Mouse (Mus musculus) embryo, embryonic 11 days (tissue): ENCODE measurements around the gene Zfp697.
A peak's percentile ranks its signal among the peaks of the same experiment; 100 is the strongest.
"Not testable (repeated sequence)": the region's sequence is repeated elsewhere in the genome, so short reads cannot be mapped to it uniquely, and the experiment has no call there.

Source experiments
- DNase-seq: peaks from one replicate; pipeline ENCODE4 v3.0.0-alpha.2; 2015

Gene Zfp697

GRCm38 (mm10) chr3:98524978-98525377, 142.7 kb downstream of the Zfp697 start:
- not testable (repeated sequence) for DNase-seq

DNA sequence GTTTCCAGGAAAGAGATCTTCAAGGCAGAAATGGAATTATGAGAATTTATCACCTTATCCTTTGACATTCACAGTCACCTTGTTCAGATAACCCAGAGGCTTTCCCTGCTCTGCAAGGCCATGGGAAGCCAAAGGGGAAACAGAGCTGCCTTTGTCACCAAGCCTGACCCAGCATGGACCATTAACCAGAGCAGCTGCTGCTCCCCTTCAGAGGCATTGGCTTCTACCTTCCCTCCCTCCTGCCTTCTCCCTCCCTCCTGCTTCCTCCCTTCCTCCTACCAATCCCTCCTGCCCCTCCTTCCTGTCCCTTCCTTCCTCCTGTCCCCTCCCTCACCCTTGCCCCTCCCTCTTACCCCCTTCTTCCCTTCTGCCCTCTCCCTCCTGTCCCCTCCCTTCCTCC, 165.4 kb downstream of the Zfp697 start:
- DNase-seq, result not testable (repeated sequence)

GRCm38 (mm10) chr3:98548495-98548894, 166.2 kb downstream of the Zfp697 start:
- DNase-seq, result not testable (repeated sequence)

DNA sequence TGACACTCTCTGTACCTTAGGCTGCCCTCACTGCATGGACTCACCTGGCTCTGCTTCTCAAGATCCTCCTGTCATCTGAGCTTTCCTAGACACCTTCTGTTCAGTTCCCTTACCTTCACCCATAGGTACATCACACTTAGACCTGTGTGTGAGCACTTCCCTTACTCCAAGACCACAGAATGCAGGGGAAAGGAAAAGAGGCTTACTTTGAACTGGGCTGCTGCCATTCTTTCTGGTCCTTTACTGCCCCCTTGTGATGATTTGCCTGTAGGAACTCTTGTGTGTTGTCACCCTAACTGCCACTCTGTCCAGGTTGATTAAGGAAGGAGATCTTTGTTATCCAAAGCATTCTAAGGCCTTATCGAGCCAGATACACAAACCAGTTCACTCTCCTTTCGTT, 168.0 kb downstream of the Zfp697 start:
- DNase-seq, result not testable (repeated sequence)

DNA sequence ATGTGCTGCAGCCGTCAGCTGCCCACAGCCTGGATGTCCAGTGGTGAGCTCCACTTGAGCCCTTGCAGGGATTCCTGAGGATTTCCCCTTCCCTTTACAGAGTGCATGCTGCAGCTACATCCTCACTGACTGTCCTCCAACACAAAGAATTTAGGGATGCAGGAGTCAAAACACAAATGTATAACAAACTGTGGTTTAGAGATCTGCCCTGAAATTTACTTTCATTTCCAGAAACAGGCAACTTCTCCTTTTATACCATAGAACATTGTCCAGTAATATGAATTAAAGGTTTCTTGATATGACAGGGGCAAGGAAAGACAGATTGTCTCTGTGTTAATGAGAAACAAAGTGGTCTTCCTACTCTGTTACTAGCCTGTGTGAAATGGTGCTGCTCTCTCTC, 168.6 kb downstream of the Zfp697 start:
- not testable (repeated sequence) for DNase-seq

DNA sequence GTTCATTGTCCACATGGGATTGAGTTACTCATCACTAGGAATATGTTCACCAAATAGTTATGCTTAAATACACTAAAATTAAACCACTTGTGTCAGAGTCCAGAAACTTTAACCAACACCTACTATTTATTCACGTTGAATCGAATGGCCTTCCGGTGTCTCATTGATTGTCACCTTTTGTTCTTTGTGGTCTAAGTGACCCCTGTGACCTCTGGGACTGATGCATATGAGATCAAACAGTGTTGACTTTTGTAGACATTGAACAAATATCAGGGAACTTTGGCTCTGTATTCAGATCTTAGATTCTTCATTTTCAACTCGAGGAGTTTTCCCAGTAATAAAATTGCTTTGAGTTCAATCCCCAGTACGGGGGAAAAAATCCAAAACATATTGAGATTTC, 178.4 kb downstream of the Zfp697 start:
- not testable (repeated sequence) for DNase-seq

GRCm38 (mm10) chr3:98563831-98564230, 181.6 kb downstream of the Zfp697 start:
- DNase-seq, result not testable (repeated sequence)

- DNase-seq, result not testable (repeated sequence)
These were observed 182.6 kb downstream of the Zfp697 start for GRCm38 (mm10) chr3:98564894-98565293.

- not testable (repeated sequence) for DNase-seq
These were observed 185.5 kb downstream of the Zfp697 start for GRCm38 (mm10) chr3:98567717-98568116.

DNA sequence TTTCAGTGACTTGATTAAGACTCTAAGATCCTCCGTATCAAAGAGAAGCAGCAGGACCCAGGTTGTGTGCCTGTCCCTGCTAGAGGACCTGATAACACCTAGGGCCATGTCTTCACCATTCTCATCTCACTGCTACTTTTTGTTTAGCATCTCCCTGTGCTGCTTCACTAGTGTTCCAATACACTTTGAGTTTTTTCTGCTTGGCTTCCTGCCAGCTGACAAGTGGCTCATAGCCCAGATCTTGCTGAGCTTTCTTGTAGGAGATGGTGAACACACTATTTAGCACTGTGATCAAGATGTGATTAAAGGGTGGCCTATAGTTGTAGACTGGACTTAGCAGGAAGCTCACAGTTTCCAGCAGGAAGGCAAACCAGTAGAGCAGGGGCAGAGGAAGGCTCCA, 198.8 kb downstream of the Zfp697 start:
- not testable (repeated sequence) for DNase-seq

DNA sequence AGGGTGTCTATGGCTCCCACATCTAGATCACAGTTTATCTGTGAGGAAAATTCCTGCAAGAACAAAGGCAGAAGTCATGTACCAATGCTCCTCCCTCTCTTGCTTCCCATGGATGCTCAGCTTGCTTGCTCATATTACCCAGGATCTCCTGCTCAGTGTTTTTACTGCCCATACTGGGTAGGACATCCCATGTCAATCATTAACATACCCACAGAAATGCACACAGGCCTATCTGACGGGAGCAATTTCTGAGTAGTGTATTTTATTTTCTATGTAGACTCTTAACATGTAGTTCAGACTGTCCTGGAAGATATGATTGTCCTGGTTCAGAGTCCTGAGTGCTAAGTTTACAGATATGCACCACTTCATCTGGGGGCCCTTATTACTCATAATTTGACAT, 199.9 kb downstream of the Zfp697 start:
- DNase-seq, result not testable (repeated sequence)

DNA sequence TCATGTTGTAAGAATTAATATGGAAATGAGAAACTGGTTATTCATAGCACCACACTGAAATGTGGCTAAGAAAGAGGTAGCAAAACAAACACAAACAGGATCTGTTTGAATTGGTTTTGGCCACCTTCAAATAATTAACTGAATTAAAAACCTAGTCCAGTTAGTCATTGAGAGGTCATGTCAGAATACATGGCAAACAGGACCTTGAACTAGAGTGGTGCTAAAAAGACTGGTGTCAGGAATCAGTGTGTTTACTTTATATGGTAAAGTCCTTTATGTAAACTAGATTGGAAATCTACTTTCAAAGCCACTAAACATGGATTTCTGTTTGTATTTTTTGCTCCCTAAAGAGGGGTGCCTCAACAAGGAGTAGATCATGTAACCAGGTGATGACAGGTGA, 200.4 kb downstream of the Zfp697 start:
- not testable (repeated sequence) for DNase-seq

DNA sequence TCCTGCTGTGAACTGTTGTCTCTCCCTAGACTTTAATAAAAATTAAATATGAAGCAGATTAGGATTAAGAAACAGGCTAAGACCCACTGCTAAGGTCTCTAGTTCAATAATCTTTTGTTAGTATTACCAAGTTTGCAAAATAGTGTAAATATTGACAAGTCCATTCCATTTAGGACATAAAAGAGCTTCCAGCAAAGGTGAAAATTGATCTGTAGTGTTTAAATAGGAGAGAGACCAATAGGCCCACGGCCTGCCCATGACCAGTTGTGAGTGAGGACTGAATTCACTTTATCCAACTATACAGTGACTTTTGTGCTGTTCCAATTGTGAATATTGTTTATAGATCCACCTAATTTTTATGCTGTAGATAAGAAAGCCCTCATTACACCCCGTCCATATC, 205.5 kb downstream of the Zfp697 start:
- no peak for DNase-seq

DNA sequence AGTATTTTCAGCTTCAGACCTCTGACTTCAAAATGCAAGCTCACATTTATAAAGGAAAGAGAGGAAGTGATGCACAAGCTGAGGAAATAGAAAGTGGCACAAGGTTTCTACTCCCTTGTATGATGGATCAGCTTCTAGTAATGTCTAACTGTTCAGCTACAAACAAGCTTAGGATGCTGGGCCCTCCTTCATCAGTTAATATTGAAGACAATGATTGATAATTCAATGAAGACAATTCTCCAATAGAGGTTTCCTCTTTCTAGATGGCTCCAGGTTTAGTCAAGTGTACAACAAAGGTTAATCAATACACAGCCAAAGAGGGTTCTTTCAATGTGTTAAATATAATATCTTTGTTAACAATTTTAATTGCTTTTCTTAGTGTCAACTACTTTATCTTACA, 206.4 kb downstream of the Zfp697 start, which contains the start of gene Gm10681:
Gm10681 (minus strand) TSS at position 101 of the 400 bp plus-strand sequence.
- no peak for DNase-seq

DNA sequence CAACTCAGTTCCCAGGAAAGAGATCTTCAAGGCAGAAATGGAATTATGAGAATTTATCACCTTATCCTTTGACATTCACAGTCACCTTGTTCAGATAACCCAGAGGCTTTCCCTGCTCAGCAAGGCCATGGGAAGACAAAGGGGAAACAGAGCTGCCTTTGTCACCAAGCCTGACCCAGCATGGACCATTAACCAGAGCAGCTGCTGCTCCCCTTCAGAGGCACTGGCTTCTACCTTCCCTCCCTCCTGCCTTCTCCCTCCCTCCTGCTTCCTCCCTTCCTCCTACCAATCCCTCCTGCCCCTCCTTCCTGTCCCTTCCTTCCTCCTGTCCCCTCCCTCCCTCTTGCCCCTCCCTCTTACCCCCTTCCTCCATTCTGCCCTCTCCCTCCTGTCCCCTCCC, 231.3 kb downstream of the Zfp697 start:
- DNase-seq, result not testable (repeated sequence)

- DNase-seq, result peak; percentile 2
These were observed 231.7 kb downstream of the Zfp697 start for GRCm38 (mm10) chr3:98613963-98614362.

DNA sequence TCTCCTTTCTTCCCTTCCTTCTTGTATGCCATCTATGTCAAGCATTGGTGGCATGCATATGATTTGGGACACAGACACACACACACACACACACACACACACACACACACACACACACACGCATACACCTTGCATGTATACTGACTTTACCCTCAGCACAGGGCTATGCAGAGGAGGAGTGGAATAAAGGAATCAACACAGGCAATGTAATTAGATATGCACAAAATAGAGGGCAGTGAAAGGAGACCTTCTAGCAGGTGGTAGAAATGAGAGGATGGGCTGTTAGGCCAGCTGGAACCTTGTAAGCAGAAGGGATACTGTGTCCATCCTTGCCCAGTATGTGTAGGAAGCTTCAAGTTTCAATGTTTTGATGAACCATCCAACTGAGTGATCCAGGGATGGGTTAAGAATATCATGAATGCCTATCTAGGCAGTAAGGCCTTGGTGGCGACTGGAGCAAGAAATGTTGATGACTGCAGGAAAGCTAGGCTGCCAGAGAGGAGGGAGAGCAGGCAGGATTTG, 232.2 kb downstream of the Zfp697 start:
- DNase-seq, result not testable (repeated sequence)

- not testable (repeated sequence) for DNase-seq
These were observed 234.0 kb downstream of the Zfp697 start for GRCm38 (mm10) chr3:98616244-98616643.

DNA sequence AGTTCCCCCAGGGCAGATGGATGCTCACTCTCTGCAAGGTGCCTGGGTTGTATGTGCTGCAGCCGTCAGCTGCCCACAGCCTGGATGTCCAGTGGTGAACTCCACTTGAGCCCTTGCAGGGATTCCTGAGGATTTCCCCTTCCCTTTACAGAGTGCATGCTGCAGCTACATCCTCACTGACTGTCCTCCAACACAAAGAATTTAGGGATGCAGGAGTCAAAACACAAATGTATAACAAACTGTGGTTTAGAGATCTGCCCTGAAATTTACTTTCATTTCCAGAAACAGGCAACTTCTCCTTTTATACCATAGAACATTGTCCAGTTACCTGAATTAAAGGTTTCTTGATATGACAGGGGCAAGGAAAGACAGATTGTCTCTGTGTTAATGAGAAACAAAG, 234.5 kb downstream of the Zfp697 start:
- not testable (repeated sequence) for DNase-seq

DNA sequence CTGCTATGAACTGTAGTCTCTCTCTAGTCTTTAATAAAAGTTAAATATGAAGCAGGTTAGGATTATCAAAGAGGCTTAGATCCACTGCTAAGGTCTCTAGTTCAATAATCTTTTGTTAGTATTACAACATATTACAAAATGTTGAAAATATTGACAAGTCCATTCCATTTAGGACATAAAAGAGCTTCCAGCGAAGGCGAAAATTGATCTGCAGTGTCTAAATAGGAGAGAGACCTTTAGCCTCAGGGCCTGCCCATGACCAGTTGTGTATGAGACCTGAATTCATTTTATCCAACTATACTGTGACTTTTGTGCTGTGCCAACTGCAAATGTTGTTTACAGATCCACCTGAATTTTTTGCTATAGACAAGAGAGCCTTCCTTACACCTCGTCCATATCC, 247.4 kb downstream of the Zfp697 start:
- no peak for DNase-seq

GRCm38 (mm10) chr3:98630152-98630551, 247.9 kb downstream of the Zfp697 start, which contains the start of gene Hsd3b5:
Hsd3b5 (minus strand) TSS chr3:98630252.
- no peak for DNase-seq

DNA sequence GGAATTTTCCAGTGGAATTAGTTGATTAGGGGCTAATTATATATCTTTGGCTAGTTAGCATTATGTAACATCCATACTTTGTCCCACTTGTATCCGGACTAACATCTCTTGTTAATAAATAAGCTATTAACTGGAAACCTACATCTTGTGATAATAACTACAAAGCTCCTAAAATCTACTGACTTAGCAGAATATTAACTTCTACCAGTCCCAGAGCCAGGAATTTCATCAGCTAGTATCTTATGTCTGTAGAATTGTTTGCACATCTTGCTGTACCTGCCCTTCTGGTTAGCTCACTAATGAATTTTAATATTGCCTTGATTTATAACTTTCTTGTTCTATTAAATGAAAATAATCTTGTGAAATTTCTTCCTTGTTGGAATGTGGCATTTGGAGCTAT, 252.9 kb downstream of the Zfp697 start:
- no peak for DNase-seq

GRCm38 (mm10) chr3:98680786-98681185, 298.5 kb downstream of the Zfp697 start:
- no peak for DNase-seq

DNA sequence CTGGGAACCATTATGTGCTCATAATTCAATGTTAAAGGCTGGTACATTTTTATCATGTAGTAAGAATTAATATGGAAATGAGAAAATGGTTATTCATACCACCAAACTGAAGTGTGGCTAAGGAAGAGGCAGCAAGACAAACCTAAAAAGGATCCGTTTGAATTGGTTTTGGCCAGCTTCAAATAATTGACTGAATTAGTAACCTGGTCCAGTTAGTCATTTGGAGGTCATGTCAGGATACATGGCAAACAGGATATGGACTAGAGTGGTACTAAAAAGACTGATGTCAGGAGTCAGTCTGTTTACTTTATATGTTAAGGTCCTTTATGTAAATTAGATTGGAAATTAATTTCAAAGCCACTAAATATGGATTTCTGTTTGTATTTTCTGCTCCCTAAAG, 300.1 kb downstream of the Zfp697 start:
- no peak for DNase-seq

GRCm38 (mm10) chr3:98720740-98721139, 338.5 kb downstream of the Zfp697 start:
- DNase-seq, result no peak
